Mouse (Mus musculus) lung, embryonic 16.5 days (tissue): ENCODE results near the gene Hck. TPM values are rescaled to one million over a fixed set of nuclear protein-coding genes. Genes with fewer than 3 reads are reported as not detected.
A peak's percentile ranks its signal among the peaks of the same experiment; 100 is the strongest.

Experiments used
- ATAC-seq: fragments of 200-750 bp; cut with Nextera tagmentation; 2 replicates; pipeline ENCODE4 v1.8.0; 2017; ENCODE audit warnings: low read depth, mild to moderate bottlenecking, moderate library complexity
- H3K27ac ChIP-seq: fragments of 300-500 bp; sonication (generic); 2 replicates; pipeline ENCODE4 v1.5.1; 2014; ENCODE audit warnings: mild to moderate bottlenecking, control low read depth, low read length
- H3K27me3 ChIP-seq: fragments of 300-500 bp; sonication (generic); 2 replicates; pipeline ENCODE4 v1.6.1; 2014; ENCODE audit warnings: low read depth, low read length, mixed read lengths; ENCODE audit not compliant: control insufficient read depth, insufficient read depth
- H3K36me3 ChIP-seq: fragments of 300-500 bp; sonication (generic); 2 replicates; pipeline ENCODE4 v1.6.1; 2014; ENCODE audit warnings: low read length; ENCODE audit not compliant: control insufficient read depth, insufficient read depth
- H3K4me1 ChIP-seq: fragments of 300-500 bp; sonication (generic); replicated peaks from 2 replicates; pipeline ENCODE4 v1.6.1; 2014; ENCODE audit warnings: low read length, mixed read lengths; ENCODE audit not compliant: control insufficient read depth, insufficient read depth
- H3K4me2 ChIP-seq: fragments of 300-500 bp; sonication (generic); 2 replicates; pipeline ENCODE4 v1.6.1; 2014; ENCODE audit warnings: low read depth, low read length, control low read depth
- H3K4me3 ChIP-seq: fragments of 300-500 bp; sonication (generic); 2 replicates; pipeline ENCODE4 v1.5.1; 2014; ENCODE audit warnings: mild to moderate bottlenecking, low read length, control low read depth
- H3K9ac ChIP-seq: fragments of 300-500 bp; sonication (generic); 2 replicates; pipeline ENCODE4 v1.6.1; 2014; ENCODE audit warnings: low read length, control low read depth
- H3K9me3 ChIP-seq: fragments of 300-500 bp; sonication (generic); 2 replicates; pipeline ENCODE4 v1.6.1; 2016; ENCODE audit warnings: low read length; ENCODE audit not compliant: control insufficient read depth
- whole genome bisulfite sequencing: fragments of 180-500 bp; shearing (Covaris S2); extraction: QIAGEN DNeasy Blood & Tissue Kit; methylation state at CpG from one replicate; pipeline ENCODE4 v1.1.7; 2014; 5-methylcytosine and 5-hydroxymethylcytosine counted together
- polyA plus RNA-seq: library from polyadenylated mRNA; unstranded; fragments of >200 nt; fragmentation: Nextera tagmentation; extraction: Ambion mirVana; gene quantifications from 2 replicates; pipeline ENCODE4 v1.2.1, GENCODE M21; 2015

Gene Hck
- polyA plus RNA-seq, 1 experiment from 2014 or later: 4.5 TPM

DNA sequence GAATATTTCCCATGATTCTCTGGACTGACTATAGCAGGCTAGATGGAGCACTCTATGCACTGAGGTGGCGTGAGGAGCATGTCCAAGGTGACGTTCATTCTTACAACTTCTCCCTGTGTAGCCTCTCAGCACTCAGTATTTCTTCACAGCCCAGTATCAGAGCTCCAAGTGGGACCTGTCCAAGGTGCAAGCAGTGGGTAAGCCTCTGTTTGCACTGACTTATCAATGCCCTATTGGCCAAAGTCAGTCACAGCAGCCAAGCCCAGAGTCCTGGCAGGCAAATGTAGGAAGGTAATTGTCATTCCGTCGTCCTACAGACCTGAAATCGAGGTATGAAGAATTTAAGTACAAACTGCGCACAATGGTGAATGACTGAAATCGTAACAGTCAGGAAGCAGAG lies 30.9 kb downstream of the Hck start:
- Histone ChIP-seq H3K27ac (no peak overlapping the region), H3K4me2 (no peak overlapping the region), H3K4me3 (no peak overlapping the region), H3K27me3 (no peaks in the 10 kb centered on the region), H3K9me3 (no peaks in the 10 kb centered on the region), H3K9ac (no peak overlapping the region), H3K36me3 (no peaks in the 10 kb centered on the region), H3K4me1 (peaks cover 4% of the 10 kb centered on the region; the same call in 1 of the 2 replicates)
- no peak for ATAC-seq
- WGBS: 78% methylated on average over 7 of the region's 7 CpGs

DNA sequence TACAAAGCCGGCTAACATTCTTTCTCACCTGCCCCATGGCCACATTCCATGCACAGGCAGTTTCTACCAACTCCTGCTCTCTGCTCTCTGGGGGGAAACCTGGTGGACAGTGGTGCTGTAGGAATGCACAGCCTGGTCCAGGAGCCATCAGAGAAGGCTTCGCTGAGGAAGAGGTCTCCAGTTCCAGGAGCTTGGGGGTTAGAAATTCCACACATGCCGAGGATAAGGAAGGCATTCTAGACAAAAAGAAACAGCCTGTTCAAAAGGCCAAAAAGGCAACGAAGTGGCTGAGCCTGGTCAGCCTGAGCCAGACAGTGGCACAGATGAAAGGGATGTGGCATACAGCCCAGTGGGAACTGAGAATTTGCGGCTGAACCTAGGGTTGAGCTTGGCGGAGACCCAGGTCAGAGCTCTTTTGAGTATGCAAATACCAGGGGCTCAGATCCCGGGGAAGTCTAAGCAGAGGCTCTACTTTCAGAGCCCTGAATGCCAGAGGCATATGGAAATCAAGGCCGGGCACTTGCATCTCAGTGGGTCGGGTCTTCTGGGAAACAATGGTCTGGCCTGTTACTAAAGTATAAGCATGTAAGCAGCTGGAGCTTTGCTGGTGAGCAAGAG lies 31.8 kb downstream of the Hck start:
- Histone ChIP-seq H3K27me3 (no peaks in the 10 kb centered on the region), H3K4me1 (peaks cover 4% of the 10 kb centered on the region; the same call in 1 of the 2 replicates), H3K36me3 (no peaks in the 10 kb centered on the region), H3K9me3 (no peaks in the 10 kb centered on the region), H3K4me3 (no peak overlapping the region), H3K9ac (no peak overlapping the region), H3K27ac (no peak overlapping the region; the same call in 1 of the 2 replicates), H3K4me2 (no peak overlapping the region)
- WGBS: 10% methylated on average over 9 of the region's 9 CpGs
- peak; percentile 56; the same call in 1 of the 2 replicates for ATAC-seq

DNA sequence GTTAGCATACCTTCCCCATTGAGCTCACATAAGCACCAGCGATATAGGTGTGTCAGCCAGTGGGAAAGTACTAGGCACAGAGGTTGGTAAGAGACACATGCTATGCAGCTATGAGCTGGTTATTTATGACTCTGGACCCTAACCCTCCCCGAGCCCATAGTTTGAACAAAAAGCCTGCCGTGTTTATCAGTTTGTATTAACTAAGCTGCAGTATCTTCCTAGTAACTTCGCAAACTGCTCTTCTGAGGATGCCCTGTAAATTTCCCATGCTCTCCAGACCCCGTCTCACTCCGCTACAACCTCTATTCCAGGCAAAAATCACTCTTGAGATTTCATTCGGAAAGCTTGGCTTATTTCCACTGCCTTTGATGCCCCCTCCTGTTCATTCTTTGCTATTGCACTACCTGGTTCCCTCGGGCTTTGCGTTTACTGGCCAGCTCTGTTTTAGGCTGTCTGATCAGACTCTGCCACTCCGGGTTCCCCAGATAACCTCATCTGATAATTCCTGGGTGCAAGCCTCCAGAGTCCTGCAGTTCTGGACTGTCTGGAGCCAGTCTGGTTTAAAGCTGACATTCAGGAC lies 34.4 kb downstream of the Hck start:
- Histone ChIP-seq H3K36me3 (no peaks in the 10 kb centered on the region), H3K4me1 (peaks cover 4% of the 10 kb centered on the region; the same call in 1 of the 2 replicates), H3K9ac (no peak overlapping the region), H3K9me3 (no peaks in the 10 kb centered on the region), H3K27ac (no peak overlapping the region), H3K4me2 (no peak overlapping the region), H3K27me3 (no peaks in the 10 kb centered on the region), H3K4me3 (no peak overlapping the region)
- ATAC-seq: no peak
- WGBS: 26% methylated on average over 10 of the region's 10 CpGs

DNA sequence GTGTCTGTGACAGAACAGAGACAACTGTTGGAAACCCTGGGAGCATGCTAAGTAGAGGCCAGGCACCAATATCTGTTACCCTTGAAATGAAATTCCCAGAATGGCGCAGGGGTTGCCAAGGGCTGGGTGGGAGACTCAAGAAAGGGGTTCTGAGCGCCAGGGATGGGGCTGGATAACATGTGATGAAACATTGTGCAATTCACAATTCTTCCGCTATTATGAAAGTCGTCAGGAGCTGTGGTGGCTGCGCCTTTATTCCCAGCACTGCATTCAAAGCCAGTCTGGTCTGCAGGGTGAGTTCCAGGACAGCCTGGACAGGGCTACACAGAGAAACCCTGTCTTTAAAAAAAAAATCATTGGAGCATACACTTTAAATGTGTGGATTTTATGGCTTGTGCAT lies 37.1 kb downstream of the Hck start:
- 66% methylated on average over 5 of the region's 5 CpGs for WGBS
- no peak overlapping the region for H3K4me2 ChIP-seq
- no peak for ATAC-seq

DNA sequence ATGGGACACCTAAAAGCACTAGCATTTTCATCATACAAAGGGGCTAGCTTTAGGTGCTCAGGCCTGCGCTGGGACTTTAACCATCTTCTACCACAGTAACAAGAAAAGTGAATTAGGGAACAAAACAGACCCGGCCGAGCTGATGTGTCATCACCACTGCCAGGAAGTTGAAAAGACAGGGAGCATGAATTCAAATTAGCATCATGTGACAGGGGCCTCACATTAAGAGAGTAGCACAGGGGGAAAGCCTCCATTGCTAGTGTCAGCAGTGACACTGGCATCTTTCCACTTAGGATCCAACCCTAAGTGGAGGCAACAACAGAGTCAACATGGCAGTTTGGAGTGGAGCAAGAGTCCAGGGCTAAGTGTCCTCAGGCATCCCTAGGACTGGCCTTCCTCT lies 39.0 kb downstream of the Hck start:
- Histone ChIP-seq H3K27ac (no peak overlapping the region), H3K27me3 (no peaks in the 10 kb centered on the region), H3K9ac (no peak overlapping the region), H3K4me2 (no peak overlapping the region), H3K36me3 (no peaks in the 10 kb centered on the region), H3K4me3 (no peak overlapping the region), H3K9me3 (no peaks in the 10 kb centered on the region), H3K4me1 (no peaks in the 10 kb centered on the region)
- WGBS: 66% methylated on average over 3 of the region's 3 CpGs
- ATAC-seq: no peak

More for the DNA sequence above, 37.1 kb downstream of the Hck start:
- Histone ChIP-seq H3K9ac (no peak overlapping the region), H3K4me3 (no peak overlapping the region), H3K4me1 (peaks cover 2% of the 10 kb centered on the region; the same call in 1 of the 2 replicates), H3K27me3 (no peaks in the 10 kb centered on the region), H3K9me3 (no peaks in the 10 kb centered on the region), H3K36me3 (no peaks in the 10 kb centered on the region), H3K27ac (no peak overlapping the region)

DNA sequence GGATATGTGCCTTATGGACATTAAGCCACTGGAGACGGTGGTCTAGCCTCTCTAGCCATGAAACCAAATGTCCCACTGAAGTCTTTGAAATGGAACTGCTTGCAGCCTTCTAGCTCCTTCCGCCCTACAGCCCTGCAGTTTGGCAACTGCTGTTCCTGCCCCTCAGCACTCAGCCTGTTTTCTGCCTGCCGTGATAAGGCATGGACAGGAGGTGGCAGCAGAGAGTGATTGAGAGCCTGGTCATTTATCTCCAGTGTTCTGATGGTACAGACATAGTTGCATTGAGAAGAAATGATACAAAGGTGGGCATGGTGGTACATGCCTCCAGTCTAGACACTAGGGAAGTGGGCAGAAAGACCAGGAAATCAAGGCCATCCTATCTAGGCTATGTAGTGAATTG lies 39.4 kb downstream of the Hck start:
- Histone ChIP-seq H3K27ac (no peak overlapping the region), H3K36me3 (no peaks in the 10 kb centered on the region), H3K9me3 (no peaks in the 10 kb centered on the region), H3K4me3 (no peak overlapping the region), H3K9ac (no peak overlapping the region), H3K4me2 (no peak overlapping the region), H3K4me1 (no peaks in the 10 kb centered on the region), H3K27me3 (no peaks in the 10 kb centered on the region)
- 13% methylated on average over 3 of the region's 3 CpGs for WGBS
- peak; percentile 41; the same call in 1 of the 2 replicates for ATAC-seq

DNA sequence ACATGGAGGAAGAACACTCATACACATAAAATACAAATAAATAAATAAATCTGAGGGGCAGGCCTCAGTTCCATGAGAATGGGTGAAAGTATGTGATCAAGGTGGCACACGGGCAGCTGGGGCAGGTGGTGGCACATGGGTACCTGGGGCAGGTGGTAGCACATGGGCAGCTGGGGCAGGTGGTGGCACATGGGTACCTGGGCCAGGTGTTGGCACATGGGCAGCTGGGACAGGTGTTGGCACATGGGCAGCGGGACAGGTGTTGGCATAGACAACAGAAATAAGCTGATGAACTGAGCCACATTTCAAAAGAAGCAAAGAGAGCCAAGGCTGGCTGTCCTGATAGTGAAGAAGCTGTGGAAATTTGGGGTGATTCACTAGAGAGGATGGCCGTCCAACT lies 41.5 kb downstream of the Hck start:
- 74% methylated on average over 3 of the region's 3 CpGs for WGBS
- Histone ChIP-seq H3K36me3 (no peaks in the 10 kb centered on the region), H3K4me3 (no peak overlapping the region), H3K4me1 (no peaks in the 10 kb centered on the region), H3K9ac (no peak overlapping the region), H3K9me3 (no peaks in the 10 kb centered on the region), H3K27ac (no peak overlapping the region), H3K27me3 (no peaks in the 10 kb centered on the region), H3K4me2 (no peak overlapping the region)
- ATAC-seq: no peak

DNA sequence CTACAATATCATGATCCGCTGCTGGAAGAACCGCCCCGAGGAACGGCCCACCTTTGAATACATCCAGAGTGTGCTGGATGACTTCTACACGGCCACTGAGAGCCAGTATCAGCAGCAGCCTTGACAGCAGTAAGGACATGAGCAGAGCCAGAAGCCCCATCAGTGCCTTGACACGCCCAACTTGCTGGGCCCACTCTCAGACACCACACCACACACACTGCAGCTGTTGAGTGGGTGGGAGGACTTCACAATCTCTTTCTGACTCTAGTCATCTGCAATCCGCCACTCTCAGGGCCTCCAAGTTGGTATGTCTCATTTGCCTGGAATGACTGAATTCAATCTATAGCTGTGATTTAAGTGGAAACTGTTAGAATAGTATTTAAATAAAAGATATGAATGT lies 42.8 kb downstream of the Hck start:
- no peak overlapping the region for H3K27ac ChIP-seq
- H3K4me2 ChIP-seq: no peak overlapping the region
- no peak overlapping the region for H3K9ac ChIP-seq
- 69% methylated on average over 7 of the region's 7 CpGs for WGBS
- H3K9me3 ChIP-seq: no peaks in the 10 kb centered on the region
- no peaks in the 10 kb centered on the region for H3K4me1 ChIP-seq
- H3K36me3 ChIP-seq: no peaks in the 10 kb centered on the region
- no peak for ATAC-seq
- H3K27me3 ChIP-seq: no peaks in the 10 kb centered on the region
- H3K4me3 ChIP-seq: no peak overlapping the region

DNA sequence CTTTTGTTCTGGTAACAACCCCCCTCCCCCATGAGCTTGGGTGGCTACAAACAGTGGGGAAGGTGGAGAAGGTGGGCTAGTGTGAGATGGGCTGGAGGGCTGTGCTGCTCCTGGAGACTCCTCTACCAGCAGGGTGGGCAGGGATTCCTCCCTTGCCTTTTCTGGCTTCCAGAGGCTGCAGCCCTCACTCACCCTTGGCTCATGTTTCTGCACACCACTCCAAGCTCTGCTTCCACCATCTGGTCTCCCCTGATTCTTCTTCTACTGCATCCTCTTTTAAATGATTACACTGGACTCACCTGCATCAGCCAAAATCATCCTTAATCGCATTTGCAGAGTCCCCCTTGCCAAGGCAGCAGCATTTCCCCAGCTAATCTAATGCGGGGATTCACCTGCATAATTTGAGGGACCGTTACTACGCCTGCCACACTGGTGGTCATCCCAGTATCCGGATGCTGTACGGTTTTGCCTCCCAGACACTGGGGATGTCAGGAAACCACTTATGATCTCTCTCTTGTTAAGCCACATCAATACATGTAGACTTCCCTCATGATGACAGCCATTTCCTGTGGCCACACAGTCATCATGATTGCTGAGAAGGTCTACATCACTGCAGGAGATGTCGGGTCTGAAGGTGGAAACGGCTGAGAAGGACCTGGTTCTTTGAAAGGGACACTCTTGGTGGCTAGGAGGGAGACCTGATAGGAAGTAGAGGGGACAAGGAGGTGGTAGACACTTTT lies 43.8 kb downstream of the Hck start:
- Histone ChIP-seq H3K9me3 (no peaks in the 10 kb centered on the region), H3K36me3 (no peaks in the 10 kb centered on the region), H3K4me2 (no peak overlapping the region), H3K27me3 (no peaks in the 10 kb centered on the region), H3K27ac (no peak overlapping the region), H3K9ac (no peak overlapping the region), H3K4me1 (no peaks in the 10 kb centered on the region), H3K4me3 (no peak overlapping the region)
- WGBS: 65% methylated on average over 8 of the region's 8 CpGs
- ATAC-seq: no peak
